Mouse (Mus musculus) spleen, adult 12 weeks (tissue): ENCODE data around the gene Hexim1.

ENCODE experiments used
- DNase-seq: peaks from one replicate; pipeline ENCODE4 v3.0.0; 2022; ENCODE audit warnings: low spot score

The Hexim1 gene

DNA sequence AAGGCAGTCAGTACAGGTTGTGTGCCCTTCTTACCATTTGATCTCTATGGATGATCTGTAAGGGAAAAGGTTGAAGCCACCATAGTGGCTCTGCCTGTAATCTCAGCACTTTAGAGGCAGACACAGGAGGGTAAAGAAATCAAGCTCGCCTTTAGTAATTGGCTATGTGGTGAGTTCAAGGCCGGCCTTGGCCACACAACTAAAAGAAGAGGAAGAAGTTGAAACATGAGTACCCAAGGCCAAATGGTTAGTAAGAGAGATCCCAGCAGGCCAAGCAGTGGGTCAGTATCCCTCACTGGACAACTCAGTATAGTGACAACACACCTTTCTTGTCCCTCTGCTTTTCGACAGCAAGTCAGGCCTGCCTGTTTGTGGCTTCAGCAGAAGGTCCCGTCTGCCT, 33.7 kb downstream of the Hexim1 start:
- DNase-seq = no peak

- DNase-seq = peak; percentile 91
These were observed 42.8 kb downstream of the Hexim1 start for GRCm38 (mm10) chr11:103158621-103159478.

- DNase-seq = no peak
These were observed 44.7 kb downstream of the Hexim1 start for GRCm38 (mm10) chr11:103160738-103161137.

GRCm38 (mm10) chr11:103161449-103161848, 45.4 kb downstream of the Hexim1 start:
- DNase-seq = no peak

GRCm38 (mm10) chr11:103162132-103162531, 46.1 kb downstream of the Hexim1 start:
- no peak for DNase-seq

DNA sequence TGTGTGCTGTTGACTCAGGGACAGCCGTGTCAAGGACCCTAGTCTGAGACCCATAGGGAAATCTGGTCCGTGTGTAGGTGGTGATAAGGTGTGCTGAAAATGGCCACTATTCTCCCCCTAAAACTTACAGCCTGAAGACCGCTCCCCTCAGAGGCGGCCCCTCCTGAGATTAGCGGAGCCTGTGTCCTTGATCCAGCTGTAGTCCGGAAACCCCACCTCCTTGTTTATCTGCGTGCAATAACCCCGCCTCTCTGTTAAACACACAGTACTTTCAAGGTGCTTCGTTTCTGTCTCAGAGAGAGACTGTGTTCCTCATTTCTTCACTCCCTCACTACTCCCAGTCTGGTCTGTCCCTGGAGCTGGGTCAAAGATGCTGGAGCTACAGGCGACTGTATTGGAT, 48.4 kb downstream of the Hexim1 start:
- DNase-seq = no peak

DNA sequence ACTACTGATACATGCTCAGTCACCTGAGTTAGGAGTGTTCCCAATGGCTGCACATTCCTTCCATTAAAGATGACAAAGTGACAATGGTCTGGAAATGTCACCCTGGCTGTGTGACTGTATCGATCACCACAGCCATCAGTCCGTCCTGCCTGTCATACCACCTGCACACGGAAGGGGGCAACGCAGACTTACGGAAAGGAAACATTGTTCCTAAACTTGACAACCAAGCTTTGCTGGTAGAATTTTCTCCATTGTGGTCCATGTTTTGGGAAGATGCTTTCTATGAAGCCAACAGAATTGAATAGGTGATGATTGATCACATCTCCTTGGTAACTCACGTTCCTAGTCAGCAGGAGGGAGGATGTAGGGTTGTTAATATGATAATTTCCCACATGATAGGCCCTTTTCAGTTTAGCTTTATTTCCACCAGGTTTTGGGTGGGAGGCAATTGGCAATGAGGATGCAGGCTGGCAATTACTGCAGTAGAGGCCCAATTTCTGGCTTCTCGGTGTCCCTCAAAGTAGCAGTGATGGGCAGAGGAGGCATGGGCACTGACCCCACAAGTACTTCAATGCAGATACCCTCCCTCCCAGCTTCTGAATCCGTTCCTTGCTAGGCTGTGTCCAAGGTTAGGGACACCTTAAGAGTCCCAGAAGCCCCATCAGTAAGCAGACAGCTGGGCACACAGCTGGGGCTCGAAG, 52.8 kb downstream of the Hexim1 start:
- peak; percentile 51 for DNase-seq
